Mouse (Mus musculus): ENCODE data around the gene Igll1. TPM values are rescaled to one million over a fixed set of nuclear protein-coding genes. Genes with fewer than 3 reads are reported as not detected.
"Not testable (repeated sequence)": the region's sequence is repeated elsewhere in the genome, so short reads cannot be mapped to it uniquely, and the experiment has no call there.

Igll1 gene
- polyA plus RNA-seq, 1 experiment from 2014 or later, result not detected

DNA sequence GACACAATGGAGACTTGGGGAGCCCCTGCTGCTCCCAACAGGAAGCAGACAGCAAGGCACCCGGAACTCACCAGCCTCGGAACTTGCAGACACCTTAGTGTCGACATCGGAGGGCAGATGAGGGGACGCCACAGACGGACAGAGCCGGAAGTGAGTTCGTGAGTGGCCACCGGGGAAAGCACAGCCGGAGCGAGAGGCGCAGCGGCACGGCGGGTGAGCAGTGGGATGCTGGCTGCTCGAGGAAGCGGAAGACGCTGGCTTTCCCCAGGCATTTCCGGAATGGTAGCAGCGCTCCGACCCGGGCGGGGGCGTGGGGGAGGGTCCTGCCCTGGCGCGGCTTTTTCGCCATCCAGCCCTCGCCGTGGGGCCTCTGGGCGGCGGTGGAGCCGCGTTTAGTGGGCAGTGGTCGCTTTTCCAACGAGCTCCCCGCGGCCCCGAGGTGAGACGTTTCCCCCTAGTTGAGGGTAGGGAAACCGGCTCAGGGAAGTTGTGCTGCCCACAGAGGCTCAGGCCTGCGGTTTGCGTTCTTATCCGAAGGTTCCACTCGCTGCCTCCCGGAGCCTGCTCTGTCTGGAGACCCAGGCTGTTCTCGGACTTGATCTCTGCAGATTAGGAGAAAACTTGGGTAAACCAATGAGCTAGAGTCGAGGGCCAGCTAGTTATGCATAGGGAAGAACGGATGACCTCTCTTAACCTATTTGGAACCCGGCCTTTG, 7.0 kb upstream of the Igll1 start, which contains the start of the genes Top3b and Vpreb1:
TSS of gene Top3b (plus strand) at position 120 of the 715 bp plus-strand sequence.
TSS of gene Vpreb1 (minus strand) at position 227 of the 715 bp plus-strand sequence.
- peaks cover 15% of the 10 kb centered on the region for H3K4me1 ChIP-seq (replicated peaks)
- H3K27ac ChIP-seq (replicated peaks), result peak within 1 kb of the TSS; percentile 96
- peaks cover 1% of the 10 kb centered on the region; the same call in 1 of the 2 replicates for H3K9me3 ChIP-seq
- peak within 1 kb of the TSS; percentile 70 for H3K4me2 ChIP-seq
- peak within 1 kb of the TSS; percentile 82 for H3K4me3 ChIP-seq
- H3K36me3 ChIP-seq, result peaks cover 14% of the 10 kb centered on the region
- peak; percentile 97 for ATAC-seq (ENCODE audit: low read depth)
- peak within 1 kb of the TSS; percentile 91 for H3K9ac ChIP-seq
- H3K27me3 ChIP-seq, result no peaks in the 10 kb centered on the region
- WGBS, result under 1% methylated on average over 49 of the region's 49 CpGs

GRCm38 (mm10) chr16:16870241-16870616, 6.4 kb upstream of the Igll1 start:
- Histone ChIP-seq H3K4me1 (replicated peaks) (peaks cover 15% of the 10 kb centered on the region), H3K36me3 (peaks cover 11% of the 10 kb centered on the region), H3K4me3 (peak overlapping the region; percentile 82), H3K9ac (peak overlapping the region; percentile 91), H3K27me3 (no peaks in the 10 kb centered on the region), H3K4me2 (peak overlapping the region; percentile 70), H3K27ac (replicated peaks) (peak overlapping the region; percentile 96), H3K9me3 (no peaks in the 10 kb centered on the region)
- 38% methylated on average over 7 of the region's 7 CpGs for WGBS
- ATAC-seq (ENCODE audit: low read depth), result peak; percentile 57

- Histone ChIP-seq H3K4me2 (no peak overlapping the region), H3K4me1 (replicated peaks) (no peaks in the 10 kb centered on the region), H3K27me3 (no peaks in the 10 kb centered on the region), H3K9me3 (no peaks in the 10 kb centered on the region), H3K9ac (no peak overlapping the region), H3K4me3 (no peak overlapping the region), H3K36me3 (no peaks in the 10 kb centered on the region), H3K27ac (replicated peaks) (no peak overlapping the region)
- WGBS, result 64% methylated on average over 4 of the region's 5 CpGs
- ATAC-seq (ENCODE audit: low read depth), result no peak
Observed at GRCm38 (mm10) chr16:16865696-16866561, 2.1 kb upstream of the Igll1 start.

GRCm38 (mm10) chr16:16865217-16865616, 1.4 kb upstream of the Igll1 start:
- Histone ChIP-seq H3K4me3 (no peak overlapping the region), H3K9ac (no peak overlapping the region), H3K4me1 (replicated peaks) (no peaks in the 10 kb centered on the region), H3K9me3 (no peaks in the 10 kb centered on the region), H3K27me3 (no peaks in the 10 kb centered on the region), H3K36me3 (no peaks in the 10 kb centered on the region), H3K27ac (replicated peaks) (no peak overlapping the region), H3K4me2 (no peak overlapping the region)
- no peak for ATAC-seq (ENCODE audit: low read depth)

DNA sequence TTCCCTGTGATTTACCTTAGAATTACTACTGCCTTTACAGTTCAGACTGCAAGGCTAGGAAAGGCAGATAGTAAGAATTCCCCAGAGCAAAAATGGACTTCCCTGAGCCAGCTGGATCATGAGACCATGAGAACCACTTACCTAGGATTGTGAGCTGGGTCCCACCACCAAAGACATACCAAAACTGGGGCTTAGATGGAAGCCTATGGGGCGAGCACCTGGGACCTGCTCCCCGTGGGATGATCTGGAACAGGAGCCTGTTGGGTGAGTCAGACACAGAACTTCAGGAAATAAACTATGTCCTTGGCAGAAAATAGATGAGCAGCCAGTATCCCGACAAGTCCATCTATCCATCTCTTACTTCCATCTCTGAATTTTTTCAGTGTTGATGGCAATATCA, 1.5 kb downstream of the Igll1 start:
- WGBS, result 71% methylated on average over 3 of the region's 3 CpGs
- Histone ChIP-seq H3K27me3 (no peaks in the 10 kb centered on the region), H3K9ac (no peak overlapping the region), H3K4me3 (no peak overlapping the region), H3K27ac (replicated peaks) (no peak overlapping the region), H3K9me3 (no peaks in the 10 kb centered on the region), H3K36me3 (no peaks in the 10 kb centered on the region), H3K4me1 (replicated peaks) (no peaks in the 10 kb centered on the region), H3K4me2 (no peak overlapping the region)
- ATAC-seq (ENCODE audit: low read depth), result no peak

- ATAC-seq (ENCODE audit: low read depth), result no peak
- H3K4me1 ChIP-seq (replicated peaks), result no peaks in the 10 kb centered on the region
- H3K27me3 ChIP-seq, result no peaks in the 10 kb centered on the region
- H3K9ac ChIP-seq, result no peak overlapping the region
- H3K4me2 ChIP-seq, result no peak overlapping the region
- H3K9me3 ChIP-seq, result no peaks in the 10 kb centered on the region
- WGBS, result 78% methylated on average over 13 of the region's 13 CpGs
- no peak overlapping the region for H3K4me3 ChIP-seq
- no peak overlapping the region for H3K27ac ChIP-seq (replicated peaks)
- no peaks in the 10 kb centered on the region for H3K36me3 ChIP-seq
Observed at GRCm38 (mm10) chr16:16856731-16857476, 6.9 kb downstream of the Igll1 start.

- not testable (repeated sequence) for H3K36me3 ChIP-seq; H3K4me1 ChIP-seq (replicated peaks); H3K4me2 ChIP-seq; H3K9ac ChIP-seq; H3K4me3 ChIP-seq; ATAC-seq (ENCODE audit: low read depth); H3K9me3 ChIP-seq; H3K27ac ChIP-seq (replicated peaks); H3K27me3 ChIP-seq
- WGBS, result 86% methylated on average over 9 of the region's 9 CpGs
Observed at GRCm38 (mm10) chr16:16856054-16856453, 7.7 kb downstream of the Igll1 start.

GRCm38 (mm10) chr16:16855541-16855940, 8.2 kb downstream of the Igll1 start:
- Histone ChIP-seq H3K27me3 (no peaks in the 10 kb centered on the region), H3K27ac (replicated peaks) (no peak overlapping the region), H3K9ac (no peak overlapping the region), H3K9me3 (0 out of 2 replicates have a peak, but pooled peaks cover 6% of the 10 kb centered on the region), H3K4me1 (replicated peaks) (no peaks in the 10 kb centered on the region), H3K36me3 (no peaks in the 10 kb centered on the region), H3K4me2 (no peak overlapping the region), H3K4me3 (no peak overlapping the region)
- 95% methylated on average over 1 of the region's 1 CpGs for WGBS
- no peak for ATAC-seq (ENCODE audit: low read depth)

DNA sequence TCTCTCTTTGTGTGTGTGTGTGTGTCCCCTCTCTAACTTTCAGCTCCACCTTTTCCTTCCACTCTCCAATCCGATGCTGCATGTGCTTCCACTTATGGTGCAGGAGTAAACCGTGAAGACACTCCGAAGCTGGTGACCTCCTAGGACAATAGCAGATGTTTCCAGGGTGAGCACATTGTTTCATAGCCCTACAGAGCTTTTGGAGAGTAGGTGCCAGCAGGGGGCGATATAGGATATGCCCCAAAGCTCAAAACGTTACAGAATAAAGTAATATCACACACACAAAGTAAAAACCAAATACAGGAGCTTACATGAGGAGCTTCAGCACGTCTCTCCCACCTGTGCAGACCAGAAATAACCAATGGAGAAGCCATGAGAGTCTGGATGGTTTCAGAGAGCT, 8.9 kb downstream of the Igll1 start:
- no peaks in the 10 kb centered on the region for H3K27me3 ChIP-seq
- H3K27ac ChIP-seq (replicated peaks), result no peak overlapping the region
- H3K4me1 ChIP-seq (replicated peaks), result no peaks in the 10 kb centered on the region
- no peak overlapping the region for H3K4me3 ChIP-seq
- H3K9me3 ChIP-seq, result 0 out of 2 replicates have a peak, but pooled peaks cover 6% of the 10 kb centered on the region
- H3K9ac ChIP-seq, result no peak overlapping the region
- WGBS, result 36% methylated on average over 6 of the region's 6 CpGs
- no peak overlapping the region for H3K4me2 ChIP-seq
- ATAC-seq (ENCODE audit: low read depth), result no peak
- no peaks in the 10 kb centered on the region for H3K36me3 ChIP-seq

- Histone ChIP-seq H3K4me1 (replicated peaks) (no peaks in the 10 kb centered on the region), H3K4me3 (no peak overlapping the region), H3K36me3 (no peaks in the 10 kb centered on the region), H3K27ac (replicated peaks) (no peak overlapping the region), H3K9ac (no peak overlapping the region), H3K27me3 (no peaks in the 10 kb centered on the region), H3K9me3 (0 out of 2 replicates have a peak, but pooled peaks cover 6% of the 10 kb centered on the region), H3K4me2 (no peak overlapping the region)
- no peak for ATAC-seq (ENCODE audit: low read depth)
- WGBS, result 87% methylated on average over 3 of the region's 3 CpGs
Observed at GRCm38 (mm10) chr16:16852411-16852810, 11.4 kb downstream of the Igll1 start.

GRCm38 (mm10) chr16:16849196-16849595, 14.6 kb downstream of the Igll1 start:
- H3K4me2 ChIP-seq, result no peak overlapping the region
- no peak overlapping the region for H3K9ac ChIP-seq
- H3K36me3 ChIP-seq, result no peaks in the 10 kb centered on the region
- no peak for ATAC-seq (ENCODE audit: low read depth)
- H3K4me3 ChIP-seq, result no peak overlapping the region
- H3K9me3 ChIP-seq, result 0 out of 2 replicates have a peak, but pooled peaks cover 6% of the 10 kb centered on the region
- H3K27ac ChIP-seq (replicated peaks), result no peak overlapping the region
- no peaks in the 10 kb centered on the region for H3K27me3 ChIP-seq
- H3K4me1 ChIP-seq (replicated peaks), result no peaks in the 10 kb centered on the region

- peak overlapping the region; percentile 61; the same call in 1 of the 2 replicates for H3K4me3 ChIP-seq
- no peak for ATAC-seq (ENCODE audit: low read depth)
- 86% methylated on average over 3 of the region's 3 CpGs for WGBS
- no peaks in the 10 kb centered on the region for H3K9me3 ChIP-seq
- H3K4me2 ChIP-seq, result peak overlapping the region; percentile 84
- H3K9ac ChIP-seq, result no peak overlapping the region
- H3K4me1 ChIP-seq (replicated peaks), result 0 out of 2 replicates have a peak, but pooled peaks cover 7% of the 10 kb centered on the region
- H3K36me3 ChIP-seq, result no peaks in the 10 kb centered on the region
- H3K27ac ChIP-seq (replicated peaks), result no peak overlapping the region
- no peaks in the 10 kb centered on the region for H3K27me3 ChIP-seq
Observed at GRCm38 (mm10) chr16:16829671-16830070, 34.1 kb downstream of the Igll1 start.
